Mouse (Mus musculus): ENCODE measurements at regions not wholly inside any gene's neighbourhood (a gene's known extent, or its start where the extent isn't known, plus 50 kb on each side); places are given as distances from the start of the nearest gene placed in this dataset.

DNA sequence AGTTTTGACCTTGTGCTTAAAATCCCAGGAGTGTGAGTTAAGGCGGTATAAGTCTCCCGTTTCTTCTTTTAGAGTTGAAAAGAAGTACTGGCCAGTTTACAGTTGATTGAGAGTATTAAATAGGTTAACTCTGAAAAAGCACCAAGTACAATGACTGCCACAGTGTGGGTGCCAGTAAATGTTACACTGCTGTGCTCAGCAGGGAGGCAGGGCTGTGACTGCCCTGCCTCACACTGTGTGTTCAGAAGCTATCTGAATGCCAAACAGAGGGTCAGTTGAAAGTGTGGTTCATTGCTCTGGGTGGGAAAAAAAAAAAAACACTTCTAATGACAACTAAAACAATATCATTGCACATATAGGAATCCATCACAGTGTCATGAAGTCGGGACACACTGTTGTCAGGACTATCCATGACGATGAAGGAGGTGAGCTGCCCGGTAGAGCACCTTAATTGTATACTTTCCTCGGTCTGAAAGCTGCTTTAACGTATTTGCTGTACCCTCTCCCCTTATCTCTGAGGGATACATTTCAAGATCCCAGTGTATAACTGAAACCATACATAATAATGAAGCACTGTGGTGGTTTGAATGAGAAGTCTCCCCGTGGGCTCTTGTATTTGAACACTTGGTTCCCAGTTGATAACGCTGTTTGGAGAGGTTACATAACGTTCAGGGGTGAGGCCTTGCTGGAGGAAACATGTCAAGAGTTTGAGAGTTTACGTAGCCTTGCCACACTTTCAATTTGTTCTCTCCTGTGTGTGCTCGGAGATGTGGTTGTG, 146.9 kb downstream of the Tm2d1 start:
- Histone ChIP-seq H3K9me3 (replicated peaks) (0 out of 2 replicates have a peak, but pooled peaks cover 3% of the 10 kb centered on the region), H3K9ac (no peak overlapping the region), H3K4me3 (no peak overlapping the region), H3K27me3 (replicated peaks) (no peaks in the 10 kb centered on the region), H3K4me2 (no peak overlapping the region), H3K4me1 (replicated peaks) (0 out of 2 replicates have a peak, but pooled peaks cover 7% of the 10 kb centered on the region), H3K27ac (ENCODE audit: poor library complexity, severe bottlenecking) (no peak overlapping the region), H3K36me3 (no peaks in the 10 kb centered on the region)
- no peak for ATAC-seq (ENCODE audit: insufficient number of reproducible peaks, low FRiP score)
- WGBS = 59% methylated on average over 12 of the region's 12 CpGs

GRCm38 (mm10) chr4:98228193-98228592, 154.9 kb downstream of the Tm2d1 start:
- Histone ChIP-seq H3K9me3 (replicated peaks) (no peaks in the 10 kb centered on the region), H3K4me2 (no peak overlapping the region), H3K36me3 (no peaks in the 10 kb centered on the region), H3K4me3 (no peak overlapping the region), H3K27me3 (replicated peaks) (no peaks in the 10 kb centered on the region), H3K9ac (no peak overlapping the region), H3K4me1 (replicated peaks) (no peaks in the 10 kb centered on the region), H3K27ac (ENCODE audit: poor library complexity, severe bottlenecking) (no peak overlapping the region)
- ATAC-seq (ENCODE audit: insufficient number of reproducible peaks, low FRiP score) = no peak
- WGBS = 77% methylated on average over 4 of the region's 4 CpGs

- Histone ChIP-seq H3K9me3 (replicated peaks) (0 out of 2 replicates have a peak, but pooled peaks cover 4% of the 10 kb centered on the region), H3K4me1 (replicated peaks) (no peaks in the 10 kb centered on the region), H3K4me3 (no peak overlapping the region), H3K36me3 (no peaks in the 10 kb centered on the region), H3K27ac (ENCODE audit: poor library complexity, severe bottlenecking) (no peak overlapping the region), H3K4me2 (no peak overlapping the region), H3K9ac (no peak overlapping the region), H3K27me3 (replicated peaks) (no peaks in the 10 kb centered on the region)
- WGBS = 82% methylated on average over 7 of the region's 7 CpGs
- no peak for ATAC-seq (ENCODE audit: insufficient number of reproducible peaks, low FRiP score)
Observed at GRCm38 (mm10) chr4:98224366-98224765, 158.7 kb downstream of the Tm2d1 start.

DNA sequence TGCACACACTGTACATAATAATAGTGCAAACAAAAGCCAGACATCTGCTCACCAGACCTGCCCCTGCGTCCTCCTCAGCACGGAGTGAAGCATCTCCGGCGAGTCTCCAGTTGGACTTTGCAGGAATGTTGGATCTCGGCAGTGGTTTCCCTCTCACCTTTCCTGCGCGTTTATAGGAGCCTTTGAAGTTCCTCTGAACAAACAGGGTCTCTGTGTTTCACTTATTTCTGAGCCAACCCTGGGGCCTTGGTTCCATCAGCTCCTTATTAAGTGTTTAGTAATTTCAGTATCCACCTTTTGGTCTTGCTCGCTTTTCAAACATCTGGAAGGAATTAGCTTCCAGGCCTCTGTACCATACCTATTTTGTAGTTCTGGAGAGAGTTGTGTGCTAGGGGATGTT, 159.7 kb downstream of the Tm2d1 start:
- no peak for ATAC-seq (ENCODE audit: insufficient number of reproducible peaks, low FRiP score)
- no peak overlapping the region for H3K4me3 ChIP-seq
- WGBS = 59% methylated on average over 8 of the region's 8 CpGs
- H3K9me3 ChIP-seq (replicated peaks) = 0 out of 2 replicates have a peak, but pooled peaks cover 4% of the 10 kb centered on the region
- no peaks in the 10 kb centered on the region for H3K36me3 ChIP-seq
- H3K27me3 ChIP-seq (replicated peaks) = no peaks in the 10 kb centered on the region
- H3K4me2 ChIP-seq = no peak overlapping the region
- no peak overlapping the region for H3K9ac ChIP-seq
- H3K27ac ChIP-seq (ENCODE audit: poor library complexity, severe bottlenecking) = no peak overlapping the region
- no peaks in the 10 kb centered on the region for H3K4me1 ChIP-seq (replicated peaks)

DNA sequence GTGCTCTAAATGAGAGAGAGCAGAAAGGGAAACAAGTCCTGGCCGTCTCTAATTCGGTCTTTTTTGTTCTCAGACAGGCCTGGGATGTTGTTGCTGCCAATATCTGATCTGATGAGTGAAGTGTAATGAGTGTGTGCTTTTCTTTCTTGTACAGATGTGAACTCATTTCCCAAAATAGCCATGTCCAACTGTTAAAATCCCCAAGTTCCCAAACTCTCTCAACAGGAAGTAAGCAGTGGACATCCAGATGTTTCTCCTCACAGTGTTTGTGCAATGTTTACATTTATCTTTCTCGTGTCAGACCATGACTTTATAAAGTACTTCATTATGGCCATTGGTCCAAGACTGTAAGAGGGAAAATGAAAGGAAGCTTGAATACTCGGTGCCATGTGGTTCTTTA, 161.5 kb downstream of the Tm2d1 start:
- Histone ChIP-seq H3K4me1 (replicated peaks) (no peaks in the 10 kb centered on the region), H3K4me3 (no peak overlapping the region), H3K36me3 (no peaks in the 10 kb centered on the region), H3K4me2 (no peak overlapping the region), H3K27ac (ENCODE audit: poor library complexity, severe bottlenecking) (no peak overlapping the region), H3K9ac (no peak overlapping the region), H3K27me3 (replicated peaks) (no peaks in the 10 kb centered on the region), H3K9me3 (replicated peaks) (0 out of 2 replicates have a peak, but pooled peaks cover 4% of the 10 kb centered on the region)
- 49% methylated on average over 4 of the region's 4 CpGs for WGBS
- ATAC-seq (ENCODE audit: insufficient number of reproducible peaks, low FRiP score) = no peak

DNA sequence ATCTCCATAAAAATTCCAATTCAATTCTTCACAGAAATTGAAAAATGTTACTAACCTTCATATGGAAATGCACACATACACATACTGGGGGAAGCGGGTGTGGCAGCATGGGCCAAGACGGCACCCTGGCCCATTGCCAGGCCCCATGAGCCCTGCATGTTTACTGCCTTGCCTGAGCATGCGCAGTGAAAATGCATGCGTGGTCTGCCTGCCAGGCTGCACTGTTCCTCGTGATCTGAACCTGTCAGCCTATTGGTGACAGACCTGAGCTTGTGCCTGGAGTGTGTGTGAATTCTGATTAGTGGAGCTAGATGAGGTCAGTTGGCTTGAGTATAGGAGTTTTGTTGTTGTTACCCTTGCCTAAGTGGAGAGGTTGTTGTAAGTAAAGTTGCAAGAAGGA, 167.9 kb downstream of the Tm2d1 start:
- Histone ChIP-seq H3K4me3 (no peak overlapping the region), H3K4me1 (replicated peaks) (no peaks in the 10 kb centered on the region), H3K4me2 (no peak overlapping the region), H3K9me3 (replicated peaks) (0 out of 2 replicates have a peak, but pooled peaks cover 4% of the 10 kb centered on the region), H3K36me3 (no peaks in the 10 kb centered on the region), H3K27me3 (replicated peaks) (no peaks in the 10 kb centered on the region), H3K9ac (no peak overlapping the region), H3K27ac (ENCODE audit: poor library complexity, severe bottlenecking) (no peak overlapping the region)
- 82% methylated on average over 5 of the region's 5 CpGs for WGBS
- ATAC-seq (ENCODE audit: insufficient number of reproducible peaks, low FRiP score) = no peak

DNA sequence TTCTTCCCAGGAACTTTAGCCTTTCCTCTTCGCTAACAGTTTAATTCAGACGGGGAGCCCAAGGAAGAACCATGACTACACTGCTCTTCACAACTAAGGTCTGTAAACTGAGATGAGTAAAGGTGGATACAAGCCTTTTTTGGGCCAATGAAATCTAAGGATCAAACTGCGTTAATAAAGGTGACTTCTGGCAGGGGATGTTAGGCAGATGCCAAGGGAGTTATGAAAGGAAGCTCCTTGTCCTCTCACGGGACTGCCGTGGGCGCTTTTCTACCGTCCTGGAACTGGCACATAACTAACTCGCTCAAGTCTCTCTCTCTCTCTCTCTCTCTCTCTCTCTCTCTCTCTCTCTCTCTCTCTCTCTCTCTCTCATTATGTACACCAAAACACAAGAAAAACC, 175.7 kb downstream of the Tm2d1 start:
- no peak overlapping the region for H3K9ac ChIP-seq
- peaks cover 9% of the 10 kb centered on the region for H3K4me1 ChIP-seq (replicated peaks)
- no peaks in the 10 kb centered on the region for H3K27me3 ChIP-seq (replicated peaks)
- ATAC-seq (ENCODE audit: insufficient number of reproducible peaks, low FRiP score) = no peak
- H3K27ac ChIP-seq (ENCODE audit: poor library complexity, severe bottlenecking) = no peak overlapping the region
- H3K4me3 ChIP-seq = no peak overlapping the region
- no peaks in the 10 kb centered on the region for H3K36me3 ChIP-seq
- H3K4me2 ChIP-seq = no peak overlapping the region
- no peaks in the 10 kb centered on the region for H3K9me3 ChIP-seq (replicated peaks)
- WGBS = 81% methylated on average over 8 of the region's 8 CpGs

- 45% methylated on average over 6 of the region's 6 CpGs for WGBS
- H3K9ac ChIP-seq = no peak overlapping the region
- no peaks in the 10 kb centered on the region for H3K36me3 ChIP-seq
- no peaks in the 10 kb centered on the region for H3K27me3 ChIP-seq (replicated peaks)
- no peak for ATAC-seq (ENCODE audit: insufficient number of reproducible peaks, low FRiP score)
- peaks cover 19% of the 10 kb centered on the region for H3K4me1 ChIP-seq (replicated peaks)
- no peak overlapping the region for H3K4me2 ChIP-seq
- H3K4me3 ChIP-seq = no peak overlapping the region
- H3K9me3 ChIP-seq (replicated peaks) = no peaks in the 10 kb centered on the region
- H3K27ac ChIP-seq (ENCODE audit: poor library complexity, severe bottlenecking) = no peak overlapping the region
Observed at GRCm38 (mm10) chr4:98206245-98206970, 176.7 kb downstream of the Tm2d1 start.

- ATAC-seq (ENCODE audit: insufficient number of reproducible peaks, low FRiP score) = no peak
- H3K9ac ChIP-seq = no peak overlapping the region
- 24% methylated on average over 3 of the region's 3 CpGs for WGBS
- H3K9me3 ChIP-seq (replicated peaks) = no peaks in the 10 kb centered on the region
- H3K4me3 ChIP-seq = no peak overlapping the region
- H3K4me1 ChIP-seq (replicated peaks) = peaks cover 22% of the 10 kb centered on the region
- H3K27ac ChIP-seq (ENCODE audit: poor library complexity, severe bottlenecking) = 0 out of 2 replicates have a peak overlapping the region, but pooled peaks have one; percentile 30
- no peak overlapping the region for H3K4me2 ChIP-seq
- H3K27me3 ChIP-seq (replicated peaks) = no peaks in the 10 kb centered on the region
- H3K36me3 ChIP-seq = no peaks in the 10 kb centered on the region
Observed at GRCm38 (mm10) chr4:98203129-98203528, 180.0 kb downstream of the Tm2d1 start.

- Histone ChIP-seq H3K9me3 (replicated peaks) (no peaks in the 10 kb centered on the region), H3K27ac (ENCODE audit: poor library complexity, severe bottlenecking) (0 out of 2 replicates have a peak overlapping the region, but pooled peaks have one; percentile 78), H3K9ac (no peak overlapping the region), H3K4me1 (replicated peaks) (peaks cover 22% of the 10 kb centered on the region), H3K4me3 (no peak overlapping the region), H3K27me3 (replicated peaks) (no peaks in the 10 kb centered on the region), H3K36me3 (no peaks in the 10 kb centered on the region), H3K4me2 (no peak overlapping the region)
- 71% methylated on average over 2 of the region's 2 CpGs for WGBS
- ATAC-seq (ENCODE audit: insufficient number of reproducible peaks, low FRiP score) = no peak
Observed at GRCm38 (mm10) chr4:98202232-98202631, 180.9 kb downstream of the Tm2d1 start.

- H3K4me2 ChIP-seq = no peak overlapping the region
- H3K27ac ChIP-seq (ENCODE audit: poor library complexity, severe bottlenecking) = peak overlapping the region; percentile 83; the same call in 1 of the 2 replicates
- no peaks in the 10 kb centered on the region for H3K27me3 ChIP-seq (replicated peaks)
- peaks cover 22% of the 10 kb centered on the region for H3K4me1 ChIP-seq (replicated peaks)
- H3K4me3 ChIP-seq = no peak overlapping the region
- WGBS = 20% methylated on average over 3 of the region's 3 CpGs
- peak; percentile 80; the same call in 1 of the 2 replicates for ATAC-seq (ENCODE audit: insufficient number of reproducible peaks, low FRiP score)
- H3K36me3 ChIP-seq = no peaks in the 10 kb centered on the region
- H3K9me3 ChIP-seq (replicated peaks) = no peaks in the 10 kb centered on the region
- no peak overlapping the region for H3K9ac ChIP-seq
Observed at GRCm38 (mm10) chr4:98201102-98201501, 182.0 kb downstream of the Tm2d1 start.

Measured in heart, embryonic 12.5 days (tissue).